Mouse (Mus musculus): Measurements from ENCODE around the gene Selenoh.

DNA sequence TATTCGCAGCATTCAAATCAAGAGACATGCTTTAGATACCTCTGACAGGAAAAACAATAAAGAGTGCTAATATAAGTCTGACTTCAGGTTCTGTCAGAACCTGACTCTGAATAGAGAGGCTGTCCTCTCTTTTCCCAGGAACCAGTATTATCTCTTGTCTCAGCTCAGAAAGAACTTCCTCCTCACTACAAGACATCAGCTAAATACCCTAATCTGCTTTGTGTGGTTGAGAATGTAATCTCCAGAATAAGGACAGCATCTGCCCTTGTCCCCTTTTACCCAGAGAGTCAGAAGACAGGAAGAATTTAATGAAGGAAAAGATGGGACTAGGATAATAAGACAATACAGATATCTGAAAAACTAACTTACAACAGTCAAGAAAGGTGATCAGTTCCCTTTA is 32.9 kb upstream of the Selenoh start:
- no peak for TF ChIP-seq TAL1 (IDR thresholded peaks at IDR 0.05; ENCODE audit: low read length)
- no peak for TF ChIP-seq GATA1 (IDR thresholded peaks at IDR 0.05; ENCODE audit: low read length)

All from erythroblast, embryonic 14.5 days (primary cell).